Mouse (Mus musculus) brain, embryonic 14.5 days (tissue): ENCODE results near the gene Crhr1.

ENCODE experiments used
- CTCF ChIP-seq: fragments of 200-500 bp; IDR thresholded peaks from 2 replicates; pipeline ENCODE4 v1.5.1; 2012; ENCODE audit warnings: inconsistent platforms, mild to moderate bottlenecking, moderate library complexity, borderline replicate concordance; ENCODE audit not compliant: insufficient read depth, insufficient read length; ENCODE audit errors: extremely low read depth
- POLR2A ChIP-seq: fragments of 200-500 bp; IDR thresholded peaks from 2 replicates; pipeline ENCODE4 v1.6.1; 2012; ENCODE audit warnings: mild to moderate bottlenecking, inconsistent platforms, borderline replicate concordance; ENCODE audit not compliant: poor library complexity, insufficient read depth, insufficient read length, severe bottlenecking; ENCODE audit errors: extremely low read depth

- TF ChIP-seq POLR2A (peak; percentile 48; the same call in 1 of the 2 replicates), CTCF (peak; percentile 49; the same call in 1 of the 2 replicates)
These were observed 25.1 kb downstream of the Crhr1 start for GRCm38 (mm10) chr11:104157603-104158259.
